Mouse (Mus musculus) lung, postnatal 0 days (tissue): ENCODE measurements around the gene C1qtnf4.

Source experiments
- CTCF ChIP-seq: IDR thresholded peaks from 2 replicates; pipeline ENCODE4 v1.5.1; 2016; ENCODE audit warnings: antibody characterized with exemption, mild to moderate bottlenecking
- EP300 ChIP-seq: IDR thresholded peaks from 2 replicates; pipeline ENCODE4 v1.6.1; 2016; ENCODE audit warnings: antibody characterized with exemption, mild to moderate bottlenecking, control low read depth

DNA sequence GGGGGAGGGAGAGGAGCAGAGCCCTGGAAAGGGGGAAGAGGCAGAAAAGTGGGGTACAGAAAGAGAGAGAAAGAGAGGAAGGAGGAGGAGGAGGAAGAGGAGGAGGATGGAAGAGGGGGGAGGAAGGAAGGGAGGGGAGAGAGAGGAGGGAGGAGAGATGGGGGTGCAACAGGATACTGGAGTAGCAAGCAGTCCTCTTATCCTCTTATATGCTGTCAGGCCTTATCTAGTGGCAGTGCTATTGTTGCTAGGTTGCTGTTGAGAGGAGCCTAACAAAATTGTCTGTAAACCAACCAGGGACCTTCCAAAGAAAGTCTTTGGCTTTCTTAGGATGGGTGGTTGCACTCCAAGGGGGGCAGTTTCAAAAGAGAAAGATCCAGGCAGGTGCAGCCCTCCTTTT lies 6.2 kb upstream of the C1qtnf4 start:
- TF ChIP-seq CTCF (no peak), EP300 (no peak)
